Mouse (Mus musculus) midbrain, embryonic 13.5 days (tissue): ENCODE results near the gene Smarcad1. TPM values are rescaled to one million over a fixed set of nuclear protein-coding genes. Genes with fewer than 3 reads are reported as not detected.
"Not testable (repeated sequence)": the region's sequence is repeated elsewhere in the genome, so short reads cannot be mapped to it uniquely, and the experiment has no call there.

ENCODE experiments used
- ATAC-seq: fragments of 200-750 bp; cut with Nextera tagmentation; 2 replicates; pipeline ENCODE4 v1.8.0; 2017; ENCODE audit warnings: mild to moderate bottlenecking, moderate TSS enrichment, moderate library complexity
- H3K27ac ChIP-seq: fragments of 300-500 bp; sonication (generic); 2 replicates; pipeline ENCODE4 v1.5.1; 2015; ENCODE audit warnings: inconsistent platforms, mild to moderate bottlenecking, moderate library complexity
- H3K27me3 ChIP-seq: fragments of 300-500 bp; sonication (generic); 2 replicates; pipeline ENCODE4 v1.6.1; 2015; ENCODE audit warnings: mild to moderate bottlenecking, inconsistent platforms
- H3K36me3 ChIP-seq: fragments of 300-500 bp; sonication (generic); 2 replicates; pipeline ENCODE4 v1.6.1; 2015; ENCODE audit warnings: mild to moderate bottlenecking, inconsistent platforms
- H3K4me1 ChIP-seq: fragments of 300-500 bp; sonication (generic); replicated peaks from 2 replicates; pipeline ENCODE4 v1.6.1; 2015; ENCODE audit warnings: inconsistent platforms
- H3K4me2 ChIP-seq: fragments of 300-500 bp; sonication (generic); replicated peaks from 2 replicates; pipeline ENCODE4 v1.6.1; 2015; ENCODE audit warnings: moderate library complexity, mild to moderate bottlenecking, inconsistent platforms
- H3K4me3 ChIP-seq: fragments of 300-500 bp; sonication (generic); replicated peaks from 2 replicates; pipeline ENCODE4 v1.5.1; 2015; ENCODE audit warnings: mild to moderate bottlenecking, inconsistent platforms
- H3K9ac ChIP-seq: fragments of 300-500 bp; sonication (generic); replicated peaks from 2 replicates; pipeline ENCODE4 v1.6.1; 2015; ENCODE audit warnings: mild to moderate bottlenecking, inconsistent platforms
- H3K9me3 ChIP-seq: fragments of 300-500 bp; sonication (generic); 2 replicates; pipeline ENCODE4 v1.6.1; 2016; ENCODE audit warnings: mild to moderate bottlenecking, inconsistent platforms
- WGBS: fragments of 180-500 bp; shearing (Covaris S2); methylation state at CpG from one replicate; pipeline ENCODE4 v1.1.7; 2015; 5-methylcytosine and 5-hydroxymethylcytosine counted together
- polyA plus RNA-seq: library from polyadenylated mRNA; unstranded; fragments of >200 nt; fragmentation: Nextera tagmentation; extraction: Ambion mirVana; gene quantifications from 2 replicates; pipeline ENCODE4 v1.2.1, GENCODE M21; 2015

Gene Smarcad1
- 116 and 119 TPM in 2 replicates for polyA plus RNA-seq

DNA sequence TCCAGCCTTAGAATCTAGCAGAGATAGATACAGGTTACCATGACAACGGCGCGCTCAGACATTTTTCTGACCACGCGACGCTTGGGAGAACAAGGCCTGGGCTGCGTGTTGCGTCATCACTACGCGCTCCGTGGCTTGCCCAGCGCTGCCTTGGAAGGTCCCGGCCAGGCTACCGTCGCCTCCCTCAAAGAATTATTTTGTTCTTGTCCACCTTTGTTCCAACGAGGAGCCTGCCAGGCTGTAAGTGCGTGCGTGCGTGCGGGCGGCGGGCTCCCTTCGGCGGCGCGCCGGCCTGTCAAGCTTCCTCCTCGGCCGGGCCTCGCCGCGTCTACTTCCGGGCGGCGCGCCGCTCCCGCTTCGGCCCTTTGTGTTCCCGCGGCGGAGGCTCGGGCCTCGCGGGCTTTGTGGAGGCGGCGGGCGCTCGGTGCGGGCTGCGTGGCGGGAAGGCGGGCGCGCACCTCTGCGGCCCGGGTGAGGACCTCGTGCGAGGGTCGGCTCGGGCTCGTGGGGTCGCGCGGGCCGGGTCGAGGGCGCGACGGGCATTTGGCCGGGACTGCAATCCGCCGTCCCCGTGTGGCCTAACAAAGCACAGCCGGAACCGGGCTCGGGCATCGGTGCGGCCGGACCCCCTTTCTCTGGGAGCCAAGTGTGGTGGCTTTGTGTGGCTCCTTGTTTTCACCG, at the start of gene Smarcad1:
Smarcad1 (plus strand) TSS at position 93 of the 681 bp plus-strand sequence.
- Histone ChIP-seq H3K9ac (peak within 1 kb of the TSS; percentile 97), H3K4me1 (peaks cover 13% of the 10 kb centered on the region), H3K36me3 (peaks cover 36% of the 10 kb centered on the region), H3K9me3 (no peaks in the 10 kb centered on the region), H3K27me3 (no peaks in the 10 kb centered on the region), H3K27ac (peak within 1 kb of the TSS; percentile 99), H3K4me2 (peak within 1 kb of the TSS; percentile 79), H3K4me3 (peak within 1 kb of the TSS; percentile 81)
- WGBS: under 1% methylated on average over 78 of the region's 81 CpGs
- ATAC-seq: peak; percentile 95

DNA sequence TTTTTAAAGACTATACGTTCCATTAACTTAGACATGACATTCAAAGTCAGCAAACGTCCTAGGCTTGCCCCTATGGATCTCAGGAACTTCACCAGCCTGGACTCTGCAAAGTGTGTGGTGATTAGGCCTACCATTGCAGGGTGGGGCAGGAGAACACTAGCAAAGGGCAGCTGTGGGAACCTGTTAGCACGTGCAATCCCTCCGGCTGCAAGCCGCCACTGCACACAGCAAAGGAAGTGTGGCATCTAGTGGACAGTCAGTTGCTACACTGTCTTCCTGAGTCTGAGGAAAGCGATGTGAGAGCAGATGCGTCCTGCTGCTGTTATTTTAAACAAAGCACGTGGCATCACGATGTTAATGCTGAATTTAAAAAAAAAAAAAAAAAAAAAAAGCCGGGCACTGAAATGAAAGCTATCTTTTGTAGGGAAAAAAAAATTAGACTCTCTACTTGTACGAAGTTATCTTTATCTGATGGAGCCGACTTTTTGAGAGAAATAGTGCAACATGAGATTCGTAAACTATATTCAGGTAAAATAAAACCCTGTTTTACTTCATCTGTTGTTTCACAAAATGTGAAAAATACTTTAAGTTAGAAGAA, 45.5 kb upstream of the Smarcad1 start:
- Histone ChIP-seq H3K4me3 (no peak overlapping the region), H3K27ac (no peak overlapping the region), H3K9me3 (no peaks in the 10 kb centered on the region), H3K4me1 (no peaks in the 10 kb centered on the region), H3K36me3 (no peaks in the 10 kb centered on the region), H3K27me3 (no peaks in the 10 kb centered on the region; the same call in 1 of the 2 replicates), H3K9ac (no peak overlapping the region), H3K4me2 (no peak overlapping the region)
- ATAC-seq: peak; percentile 81
- WGBS: 42% methylated on average over 13 of the region's 13 CpGs

DNA sequence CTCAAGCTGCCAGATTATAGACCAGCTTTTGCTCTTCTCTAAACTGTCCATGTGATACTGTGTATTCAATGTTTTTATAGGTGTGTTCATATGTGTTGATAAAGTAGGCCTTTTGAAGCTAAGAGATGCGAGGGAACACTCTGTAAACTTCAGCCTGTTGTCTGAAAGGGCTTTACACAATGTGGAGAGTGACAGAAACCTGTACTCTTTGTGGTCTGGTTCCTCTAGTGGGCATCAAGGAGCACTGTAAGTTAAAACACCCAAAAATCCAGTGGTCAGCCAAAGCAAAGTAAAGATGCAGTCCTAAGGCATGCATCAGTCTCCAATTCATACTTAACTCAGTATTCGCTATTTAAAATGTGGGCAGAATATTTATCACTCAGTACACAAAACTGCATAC, 44.6 kb upstream of the Smarcad1 start:
- no peaks in the 10 kb centered on the region for H3K36me3 ChIP-seq
- no peaks in the 10 kb centered on the region for H3K4me1 ChIP-seq
- no peak overlapping the region for H3K9ac ChIP-seq
- H3K9me3 ChIP-seq: no peaks in the 10 kb centered on the region
- no peak for ATAC-seq
- no peak overlapping the region for H3K27ac ChIP-seq
- WGBS: 88% methylated on average over 2 of the region's 2 CpGs
- H3K27me3 ChIP-seq: no peaks in the 10 kb centered on the region; the same call in 1 of the 2 replicates
- no peak overlapping the region for H3K4me3 ChIP-seq
- H3K4me2 ChIP-seq: no peak overlapping the region

DNA sequence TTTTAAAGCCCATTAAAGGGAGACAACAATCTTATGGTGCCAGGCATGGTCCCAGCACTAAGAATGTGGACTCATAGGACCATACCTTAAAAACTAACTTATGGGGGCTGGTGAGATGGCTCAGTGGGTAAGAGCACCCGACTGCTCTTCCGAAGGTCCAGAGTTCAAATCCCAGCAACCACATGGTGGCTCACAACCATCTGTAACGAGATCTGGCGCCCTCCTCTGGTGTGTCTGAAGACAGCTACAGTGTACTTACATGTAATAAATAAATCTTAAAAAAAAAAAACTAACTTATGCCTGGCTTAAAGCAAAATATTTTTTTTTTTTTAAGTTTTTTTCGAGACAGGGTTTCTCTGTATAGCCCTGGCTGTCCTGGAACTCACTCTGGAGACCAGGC, 41.6 kb upstream of the Smarcad1 start:
- H3K4me1 ChIP-seq, H3K36me3 ChIP-seq, ATAC-seq, H3K27ac ChIP-seq, H3K27me3 ChIP-seq, H3K4me3 ChIP-seq, H3K9ac ChIP-seq, H3K9me3 ChIP-seq, H3K4me2 ChIP-seq: not testable (repeated sequence)
- WGBS: 79% methylated on average over 5 of the region's 5 CpGs

DNA sequence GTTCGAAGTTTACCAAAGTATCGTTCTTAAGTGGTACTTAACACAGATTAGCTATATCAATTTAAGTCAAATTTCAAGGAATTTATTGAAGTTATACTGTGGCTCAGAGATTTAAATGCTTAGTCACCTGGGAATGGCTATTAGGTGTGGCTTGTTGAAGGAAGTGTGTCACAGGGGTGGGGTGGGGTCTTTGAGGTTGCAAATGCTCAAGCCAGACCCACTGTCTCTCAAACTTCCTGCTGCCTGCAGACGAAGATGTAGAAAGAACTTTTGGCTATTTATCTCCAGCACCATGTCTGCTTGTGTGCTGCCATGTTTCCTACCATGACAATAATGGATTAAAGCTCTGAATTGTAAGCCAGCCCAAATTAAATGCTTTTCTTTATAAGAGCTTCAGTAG, 40.2 kb upstream of the Smarcad1 start:
- H3K4me1 ChIP-seq: no peaks in the 10 kb centered on the region
- 83% methylated on average over 3 of the region's 3 CpGs for WGBS
- no peak overlapping the region for H3K4me2 ChIP-seq
- no peaks in the 10 kb centered on the region for H3K27me3 ChIP-seq
- H3K9ac ChIP-seq: no peak overlapping the region
- ATAC-seq: no peak
- no peaks in the 10 kb centered on the region for H3K9me3 ChIP-seq
- H3K36me3 ChIP-seq: no peaks in the 10 kb centered on the region
- H3K4me3 ChIP-seq: no peak overlapping the region
- H3K27ac ChIP-seq: no peak overlapping the region

DNA sequence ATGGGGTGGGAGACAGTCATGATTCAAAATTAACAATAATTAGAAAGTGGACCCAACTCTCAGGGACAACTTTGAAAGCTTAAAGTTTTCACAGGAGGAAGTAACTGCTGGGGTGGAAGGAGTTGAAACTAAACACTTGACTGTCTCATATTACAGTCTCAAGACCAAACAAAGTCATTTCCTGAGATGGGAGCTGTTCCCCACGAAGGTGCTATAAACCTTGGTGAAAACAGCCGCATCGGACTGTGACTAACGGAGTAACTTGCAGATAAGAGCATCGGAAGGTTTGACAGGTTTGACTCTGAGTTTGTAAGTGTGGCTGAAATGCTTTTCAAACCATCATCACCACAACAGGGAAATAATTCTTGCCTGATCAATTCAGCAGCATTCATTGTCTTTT, 33.5 kb upstream of the Smarcad1 start:
- H3K4me1 ChIP-seq: no peaks in the 10 kb centered on the region
- WGBS: 84% methylated on average over 5 of the region's 5 CpGs
- no peaks in the 10 kb centered on the region for H3K9me3 ChIP-seq
- H3K27me3 ChIP-seq: no peaks in the 10 kb centered on the region
- no peak overlapping the region for H3K27ac ChIP-seq
- H3K4me3 ChIP-seq: no peak overlapping the region
- no peak overlapping the region for H3K9ac ChIP-seq
- no peaks in the 10 kb centered on the region for H3K36me3 ChIP-seq
- no peak overlapping the region for H3K4me2 ChIP-seq
- ATAC-seq: no peak

DNA sequence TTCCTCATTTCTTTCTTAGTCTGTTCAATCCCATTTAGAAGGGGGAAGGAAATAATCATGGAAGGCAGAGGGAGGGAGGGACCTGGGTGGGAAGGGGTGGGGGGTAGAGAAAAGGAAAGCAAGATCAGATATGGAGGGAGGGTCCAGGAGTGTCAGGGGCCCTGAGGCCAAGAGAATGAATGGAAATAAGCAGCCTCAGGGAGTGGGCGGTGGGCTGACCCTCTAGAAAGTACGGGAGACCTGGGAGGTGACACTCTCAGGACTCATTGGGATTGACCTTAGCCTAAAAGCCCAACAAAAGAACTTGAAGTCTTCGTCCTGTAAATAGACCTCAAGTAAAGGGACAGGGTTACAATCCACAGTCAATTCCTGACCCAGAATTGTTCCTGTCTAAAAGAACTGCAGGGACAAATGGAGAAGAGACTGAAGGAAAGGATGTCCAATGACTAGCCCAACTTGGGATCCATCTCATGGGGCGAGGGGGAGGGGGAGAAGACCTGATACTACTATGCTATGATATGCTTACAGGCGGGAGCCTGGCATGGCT, 30.9 kb upstream of the Smarcad1 start:
- Histone ChIP-seq H3K4me1 (no peaks in the 10 kb centered on the region), H3K9me3 (no peaks in the 10 kb centered on the region), H3K4me2 (no peak overlapping the region), H3K27me3 (no peaks in the 10 kb centered on the region), H3K36me3 (no peaks in the 10 kb centered on the region), H3K9ac (no peak overlapping the region), H3K4me3 (no peak overlapping the region), H3K27ac (no peak overlapping the region)
- ATAC-seq: no peak
- WGBS: 87% methylated on average over 5 of the region's 5 CpGs

DNA sequence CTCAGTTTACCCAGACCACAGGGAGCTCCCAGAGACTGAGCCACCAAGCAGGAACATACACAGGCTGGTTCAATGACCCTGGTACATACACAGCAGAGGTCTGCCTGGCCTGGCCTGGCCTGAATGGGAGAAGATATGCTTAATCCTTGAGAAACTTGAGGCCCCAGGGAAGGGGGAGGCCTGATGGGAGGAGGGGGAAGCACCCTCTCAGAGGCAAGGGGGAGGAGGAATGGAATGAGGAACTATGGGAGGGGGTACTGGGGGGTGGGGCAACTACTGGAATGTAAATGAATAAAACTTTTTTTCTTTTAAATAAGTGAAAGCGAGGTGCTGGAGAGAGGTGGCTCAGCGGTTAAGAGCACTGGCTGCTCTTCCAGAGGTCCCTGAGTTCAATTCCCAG, 30.2 kb upstream of the Smarcad1 start:
- H3K4me1 ChIP-seq: no peaks in the 10 kb centered on the region
- H3K9ac ChIP-seq: no peak overlapping the region
- H3K4me3 ChIP-seq: no peak overlapping the region
- H3K9me3 ChIP-seq: no peaks in the 10 kb centered on the region
- no peaks in the 10 kb centered on the region for H3K27me3 ChIP-seq
- ATAC-seq: no peak
- no peak overlapping the region for H3K4me2 ChIP-seq
- 90% methylated on average over 2 of the region's 2 CpGs for WGBS
- H3K36me3 ChIP-seq: no peaks in the 10 kb centered on the region
- H3K27ac ChIP-seq: no peak overlapping the region

DNA sequence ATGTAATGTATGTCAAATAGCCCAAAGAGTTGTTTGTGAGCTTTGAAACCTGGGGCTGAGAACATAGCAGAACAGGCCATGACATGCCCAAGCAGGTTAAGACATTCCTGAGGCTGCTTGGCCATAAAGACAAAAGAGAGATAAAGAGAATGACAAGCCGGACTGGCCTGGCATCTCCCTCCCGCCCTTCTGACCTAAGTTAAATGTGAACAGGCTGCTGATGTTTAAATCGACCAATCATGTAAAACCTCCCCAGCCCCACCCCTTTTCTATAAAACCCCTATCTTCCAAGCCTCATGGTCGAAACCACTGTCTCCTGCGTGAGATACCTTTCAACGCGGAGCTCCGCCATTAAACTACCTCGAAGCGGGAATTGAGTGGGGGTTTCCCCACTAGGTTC, 24.8 kb upstream of the Smarcad1 start:
- ATAC-seq: no peak
- Histone ChIP-seq H3K9ac (no peak overlapping the region), H3K27me3 (no peaks in the 10 kb centered on the region), H3K4me1 (no peaks in the 10 kb centered on the region), H3K9me3 (no peaks in the 10 kb centered on the region), H3K27ac (no peak overlapping the region), H3K36me3 (no peaks in the 10 kb centered on the region), H3K4me2 (no peak overlapping the region), H3K4me3 (no peak overlapping the region)
- WGBS: 94% methylated on average over 10 of the region's 10 CpGs

DNA sequence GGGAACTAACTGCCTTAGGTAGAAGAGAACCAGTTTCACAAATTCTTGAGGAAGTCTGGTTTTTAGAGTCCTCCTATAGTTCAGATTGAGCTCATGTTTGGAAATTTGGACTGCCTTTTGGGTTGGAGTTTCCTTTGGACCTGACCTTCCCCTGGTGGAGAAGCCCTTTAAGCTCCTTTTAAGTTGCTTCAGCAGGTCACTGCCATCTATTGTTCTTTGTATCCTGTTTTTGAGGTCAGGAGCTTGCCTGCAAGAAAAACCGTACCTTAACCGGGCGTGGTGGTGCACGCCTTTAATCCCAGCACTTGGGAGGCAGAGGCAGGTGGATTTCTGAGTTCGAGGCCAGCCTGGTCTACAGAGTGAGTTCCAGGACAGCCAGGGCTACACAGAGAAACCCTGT, 23.4 kb upstream of the Smarcad1 start:
- not testable (repeated sequence) for H3K9me3 ChIP-seq, H3K36me3 ChIP-seq, H3K4me2 ChIP-seq, H3K27ac ChIP-seq, H3K4me3 ChIP-seq, H3K4me1 ChIP-seq, H3K9ac ChIP-seq, H3K27me3 ChIP-seq, ATAC-seq
- 90% methylated on average over 5 of the region's 5 CpGs for WGBS

DNA sequence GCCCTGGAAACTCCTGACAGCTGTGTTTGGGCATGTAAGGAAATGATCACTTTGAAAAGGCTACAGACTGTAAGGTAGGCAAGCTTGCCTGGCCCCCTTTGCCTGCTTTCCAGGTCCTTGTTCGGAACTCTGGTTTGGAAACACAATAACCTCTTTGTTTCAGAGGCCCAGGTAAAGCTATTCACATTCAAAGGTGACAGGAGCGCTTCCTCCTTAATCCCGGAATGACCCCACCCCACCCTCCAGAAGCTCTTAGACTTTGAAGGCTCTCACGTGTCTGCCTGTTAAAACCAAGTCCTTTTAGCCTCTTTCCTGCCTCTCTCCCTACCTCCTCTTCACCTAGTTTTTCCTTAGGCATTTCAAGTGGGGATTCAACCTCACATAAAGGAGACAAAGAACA, 20.5 kb upstream of the Smarcad1 start:
- no peak for ATAC-seq
- H3K4me3 ChIP-seq: no peak overlapping the region
- H3K36me3 ChIP-seq: no peaks in the 10 kb centered on the region
- H3K4me2 ChIP-seq: no peak overlapping the region
- H3K27ac ChIP-seq: no peak overlapping the region
- H3K9ac ChIP-seq: no peak overlapping the region
- H3K27me3 ChIP-seq: no peaks in the 10 kb centered on the region
- H3K9me3 ChIP-seq: no peaks in the 10 kb centered on the region
- no peaks in the 10 kb centered on the region for H3K4me1 ChIP-seq
- 10% methylated on average over 4 of the region's 4 CpGs for WGBS

DNA sequence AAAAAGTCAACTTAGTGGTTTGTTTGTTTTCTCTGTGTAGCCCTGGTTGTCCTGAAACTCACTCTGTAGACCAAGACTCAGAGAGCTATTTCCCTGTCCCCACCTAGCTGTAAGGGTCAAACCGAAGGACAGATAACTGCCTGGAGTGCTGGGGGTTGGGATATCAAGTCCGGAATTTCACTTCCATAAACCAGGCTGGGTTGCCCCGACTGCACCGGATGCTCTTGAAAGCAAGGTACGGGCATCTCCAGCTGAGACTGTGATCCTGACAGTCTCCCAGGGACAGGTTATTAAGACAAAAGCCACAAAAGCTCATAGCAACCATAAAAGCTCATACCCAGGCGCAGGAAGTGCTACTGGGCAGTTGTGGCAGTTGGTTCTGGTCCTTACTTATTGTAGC, 19.3 kb upstream of the Smarcad1 start:
- Histone ChIP-seq H3K9me3 (no peaks in the 10 kb centered on the region), H3K27me3 (no peaks in the 10 kb centered on the region), H3K4me1 (no peaks in the 10 kb centered on the region), H3K9ac (no peak overlapping the region), H3K4me2 (no peak overlapping the region), H3K4me3 (no peak overlapping the region), H3K36me3 (no peaks in the 10 kb centered on the region), H3K27ac (no peak overlapping the region)
- WGBS: 85% methylated on average over 6 of the region's 6 CpGs
- no peak for ATAC-seq
